Mouse (Mus musculus) thymus, adult 2 months (tissue): ENCODE measurements at regions not wholly inside any gene's neighbourhood (a gene's known extent, or its start where the extent isn't known, plus 50 kb on each side); places are given as distances from the start of the nearest gene placed in this dataset.

Experiments
- DNase-seq: peaks from one replicate; pipeline ENCODE4 v3.0.0; 2021
- H3K27ac ChIP-seq: fragments of 200-500 bp; 2 replicates; pipeline ENCODE4 v1.5.1; 2012; ENCODE audit warnings: low read length, control low read depth; ENCODE audit not compliant: control insufficient read depth, insufficient read depth
- H3K27me3 ChIP-seq: fragments of 200-500 bp; 2 replicates; pipeline ENCODE4 v1.6.1; 2012; ENCODE audit warnings: mild to moderate bottlenecking, low read length, moderate library complexity, mixed read lengths; ENCODE audit not compliant: control insufficient read depth, insufficient read depth
- H3K36me3 ChIP-seq: fragments of 200-500 bp; 2 replicates; pipeline ENCODE4 v1.6.1; 2012; ENCODE audit warnings: mild to moderate bottlenecking, low read length, moderate library complexity; ENCODE audit not compliant: control insufficient read depth, insufficient read depth
- H3K4me1 ChIP-seq: fragments of 200-500 bp; replicated peaks from 2 replicates; pipeline ENCODE4 v1.6.1; 2012; ENCODE audit warnings: low read length; ENCODE audit not compliant: control insufficient read depth, insufficient read depth
- H3K4me3 ChIP-seq: fragments of 200-500 bp; 2 replicates; pipeline ENCODE4 v1.5.1; 2012; ENCODE audit warnings: mild to moderate bottlenecking, low read length, control low read depth, moderate library complexity; ENCODE audit not compliant: control insufficient read depth, insufficient read depth
- CTCF ChIP-seq: fragments of 200-500 bp; IDR thresholded peaks from 2 replicates; pipeline ENCODE4 v1.5.1; 2012; ENCODE audit warnings: mild to moderate bottlenecking, control low read depth, low read length, moderate library complexity, borderline replicate concordance; ENCODE audit not compliant: control insufficient read depth, poor library complexity, insufficient read depth; ENCODE audit errors: extremely low read depth
- POLR2A ChIP-seq: fragments of 200-500 bp; IDR thresholded peaks from 2 replicates; pipeline ENCODE4 v1.6.1; 2012; ENCODE audit warnings: mild to moderate bottlenecking, low read length, control low read depth, moderate library complexity; ENCODE audit not compliant: control insufficient read depth, poor library complexity, insufficient read depth; ENCODE audit errors: extremely low read depth
- WGBS: fragments of 180-500 bp; shearing (Covaris S2); methylation state at CpG from one replicate; pipeline ENCODE4 v1.1.7; 2018; 5-methylcytosine and 5-hydroxymethylcytosine counted together

- WGBS = 80% methylated on average over 8 of the region's 8 CpGs
- Histone ChIP-seq H3K27ac (no peak overlapping the region), H3K27me3 (no peaks in the 10 kb centered on the region), H3K4me3 (no peak overlapping the region), H3K4me1 (no peaks in the 10 kb centered on the region), H3K36me3 (no peaks in the 10 kb centered on the region)
- no peak for TF ChIP-seq CTCF
- no peak for TF ChIP-seq POLR2A
- no peak for DNase-seq
Observed at GRCm38 (mm10) chr9:71404396-71405135, 81.2 kb downstream of the Polr2m start.

DNA sequence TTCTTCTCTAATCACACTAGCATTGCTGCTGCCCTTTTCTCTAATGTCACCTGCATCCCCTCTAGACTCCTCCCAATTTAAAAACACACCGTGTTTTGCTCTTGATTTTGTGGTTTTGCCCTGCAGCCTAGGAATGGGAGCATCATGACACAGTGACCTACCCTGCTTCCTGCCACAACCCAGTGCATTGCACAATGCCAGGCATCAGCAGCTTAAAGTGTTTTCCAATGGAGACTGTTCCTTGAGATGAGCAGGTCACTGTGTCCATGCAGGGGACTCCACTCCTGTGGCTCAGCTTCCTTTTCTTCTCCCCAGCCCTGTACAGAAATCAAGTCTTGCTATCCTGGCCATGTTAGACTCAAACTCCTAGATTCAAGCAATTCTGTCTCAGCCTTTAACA is 84.1 kb downstream of the Polr2m start:
- no peak overlapping the region for H3K27ac ChIP-seq
- TF ChIP-seq CTCF (no peak), POLR2A (no peak)
- no peak for DNase-seq
- H3K4me3 ChIP-seq = no peak overlapping the region
- H3K27me3 ChIP-seq = no peaks in the 10 kb centered on the region
- no peaks in the 10 kb centered on the region for H3K36me3 ChIP-seq
- no peaks in the 10 kb centered on the region for H3K4me1 ChIP-seq
- 4% methylated on average over 1 of the region's 1 CpGs for WGBS

DNA sequence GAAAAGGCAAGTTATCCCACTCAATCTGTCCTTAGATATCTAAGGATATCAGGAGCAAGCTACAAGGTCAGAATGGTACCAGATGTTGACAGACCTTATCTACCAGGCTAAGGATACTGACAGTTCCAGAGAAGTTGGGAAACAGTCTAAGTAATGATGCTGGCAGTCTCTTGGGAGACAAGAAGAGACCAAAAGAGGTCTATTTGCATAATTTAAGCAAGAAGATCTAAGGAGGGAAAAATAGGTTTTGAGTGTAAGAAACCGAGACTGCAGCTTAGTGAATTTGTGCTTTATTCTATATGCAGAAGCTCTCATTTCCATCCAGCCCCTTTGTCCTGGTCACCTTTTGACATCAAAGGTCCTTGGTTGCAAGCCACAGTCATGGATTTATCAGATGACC is 86.4 kb downstream of the Polr2m start:
- Histone ChIP-seq H3K27me3 (no peaks in the 10 kb centered on the region), H3K4me3 (no peak overlapping the region), H3K4me1 (no peaks in the 10 kb centered on the region), H3K27ac (no peak overlapping the region), H3K36me3 (no peaks in the 10 kb centered on the region)
- no peak for TF ChIP-seq CTCF
- no peak for TF ChIP-seq POLR2A
- WGBS = 91% methylated on average over 1 of the region's 1 CpGs
- DNase-seq = no peak

DNA sequence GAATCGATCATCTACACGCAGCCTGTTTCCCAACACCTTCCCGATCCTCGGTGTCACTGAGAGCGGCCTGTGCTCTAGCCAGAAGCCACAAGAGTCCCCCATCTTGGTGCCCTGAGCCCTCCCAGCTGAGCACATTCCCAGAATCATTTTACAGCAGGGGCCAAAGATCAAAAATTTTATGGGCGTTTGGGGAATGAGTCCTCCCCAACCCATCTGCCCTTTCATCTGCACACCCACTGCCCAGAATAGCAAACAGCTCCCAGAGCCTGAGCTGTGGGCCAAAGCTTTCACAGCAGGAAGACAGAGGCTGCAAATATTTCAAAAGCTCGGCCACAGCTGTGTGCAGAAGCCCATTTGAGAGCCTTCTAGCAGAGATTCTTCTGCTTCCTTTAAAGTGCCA is 89.0 kb downstream of the Polr2m start:
- Histone ChIP-seq H3K27ac (no peak overlapping the region), H3K4me1 (no peaks in the 10 kb centered on the region), H3K36me3 (no peaks in the 10 kb centered on the region), H3K27me3 (no peaks in the 10 kb centered on the region), H3K4me3 (no peak overlapping the region)
- no peak for DNase-seq
- WGBS = 78% methylated on average over 7 of the region's 7 CpGs
- no peak for TF ChIP-seq CTCF
- no peak for TF ChIP-seq POLR2A

GRCm38 (mm10) chr9:71390221-71390620 is 95.5 kb downstream of the Polr2m start:
- no peak for TF ChIP-seq POLR2A
- no peak for TF ChIP-seq CTCF
- H3K27me3 ChIP-seq = no peaks in the 10 kb centered on the region
- H3K27ac ChIP-seq = no peak overlapping the region
- no peak for DNase-seq
- 94% methylated on average over 5 of the region's 5 CpGs for WGBS
- H3K36me3 ChIP-seq = no peaks in the 10 kb centered on the region
- no peaks in the 10 kb centered on the region for H3K4me1 ChIP-seq
- H3K4me3 ChIP-seq = no peak overlapping the region

DNA sequence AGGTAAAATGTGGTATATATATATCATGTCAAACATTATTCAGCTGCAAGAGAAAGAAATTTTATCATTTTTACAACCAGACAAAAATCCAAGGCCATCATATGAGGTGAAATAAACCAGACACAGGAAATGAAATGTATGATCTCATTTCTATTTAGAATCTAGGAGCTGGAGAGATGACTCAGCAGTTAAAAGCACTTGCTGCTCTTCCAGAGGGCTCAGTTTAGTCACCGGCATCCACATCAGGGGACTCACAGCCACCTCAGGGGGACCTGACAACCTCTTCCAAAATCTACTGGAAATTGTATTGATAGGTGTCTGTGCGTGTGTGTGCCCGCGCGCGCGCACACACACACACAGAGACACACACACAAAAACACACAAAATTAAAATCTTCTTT is 98.3 kb downstream of the Polr2m start:
- H3K4me1 ChIP-seq = no peaks in the 10 kb centered on the region
- no peak overlapping the region for H3K4me3 ChIP-seq
- 86% methylated on average over 7 of the region's 7 CpGs for WGBS
- no peaks in the 10 kb centered on the region for H3K27me3 ChIP-seq
- no peak overlapping the region for H3K27ac ChIP-seq
- no peaks in the 10 kb centered on the region for H3K36me3 ChIP-seq
- no peak for TF ChIP-seq CTCF
- no peak for TF ChIP-seq POLR2A
- no peak for DNase-seq

GRCm38 (mm10) chr9:71383901-71384300 is 101.8 kb downstream of the Polr2m start:
- Histone ChIP-seq H3K4me1 (no peaks in the 10 kb centered on the region), H3K36me3 (no peaks in the 10 kb centered on the region), H3K27ac (no peak overlapping the region), H3K4me3 (no peak overlapping the region), H3K27me3 (no peaks in the 10 kb centered on the region)
- DNase-seq = no peak
- no peak for TF ChIP-seq CTCF
- no peak for TF ChIP-seq POLR2A
- 80% methylated on average over 4 of the region's 4 CpGs for WGBS
